Mouse (Mus musculus): ENCODE results near the gene Slc22a29.
"Not testable (repeated sequence)": the region's sequence is repeated elsewhere in the genome, so short reads cannot be mapped to it uniquely, and the experiment has no call there.

Gene Slc22a29

GRCm38 (mm10) chr19:8218800-8219199, at the start of gene Slc22a29:
Gene Slc22a29 (minus strand): TSS chr19:8218900.
- no peak for DNase-seq

- no peak for DNase-seq
Observed at GRCm38 (mm10) chr19:8265324-8265723, 46.6 kb upstream of the Slc22a29 start.

- DNase-seq = no peak
Observed at GRCm38 (mm10) chr19:8252705-8253037, 34.0 kb upstream of the Slc22a29 start.

GRCm38 (mm10) chr19:8251896-8252704, 33.4 kb upstream of the Slc22a29 start:
- peak; percentile 11 for DNase-seq

- DNase-seq = no peak
Observed at GRCm38 (mm10) chr19:8228916-8229315, 10.2 kb upstream of the Slc22a29 start.

GRCm38 (mm10) chr19:8148787-8149523, 69.7 kb downstream of the Slc22a29 start:
- no peak for DNase-seq

GRCm38 (mm10) chr19:8142716-8143115, 76.0 kb downstream of the Slc22a29 start:
- DNase-seq = not testable (repeated sequence)

- DNase-seq = not testable (repeated sequence)
Observed at GRCm38 (mm10) chr19:8134127-8134841, 84.4 kb downstream of the Slc22a29 start.

GRCm38 (mm10) chr19:8131881-8132280, 86.8 kb downstream of the Slc22a29 start, which contains the start of gene Slc22a28:
Gene Slc22a28 (minus strand): TSS chr19:8131982.
- DNase-seq = not testable (repeated sequence)

All from right cerebral cortex, adult 18-20 months (tissue).